Mouse (Mus musculus) liver, adult 2 months (tissue): ENCODE results near the gene Aadac.

Experiments used
- CTCF ChIP-seq: fragments of 200-500 bp; IDR thresholded peaks from 2 replicates; pipeline ENCODE4 v1.5.1; 2011; ENCODE audit warnings: low read depth, low read length, control low read depth
- POLR2A ChIP-seq: fragments of 200-500 bp; IDR thresholded peaks from 2 replicates; pipeline ENCODE4 v1.6.1; 2011; ENCODE audit warnings: low read length, control low read depth; ENCODE audit not compliant: insufficient read depth; ENCODE audit errors: extremely low read depth

DNA sequence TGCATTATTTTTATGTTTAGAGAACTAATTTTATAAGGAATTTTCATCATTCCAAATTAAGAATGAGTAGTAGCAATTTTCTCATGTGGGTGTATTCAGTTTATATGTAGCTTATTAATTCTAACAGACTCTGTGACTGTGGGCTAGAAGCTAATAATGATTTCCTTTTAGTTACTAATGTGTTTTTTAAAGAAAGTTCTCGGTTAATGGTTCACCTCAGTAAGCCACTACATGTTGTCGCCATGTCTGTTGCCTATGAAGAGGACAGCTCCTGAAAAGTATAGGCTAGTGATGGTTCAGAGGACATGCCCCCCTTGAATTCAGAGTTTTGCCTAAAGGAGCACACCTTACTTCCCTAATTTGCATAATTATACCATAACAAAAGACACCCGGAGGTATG lies 57.2 kb downstream of the Aadac start:
- TF ChIP-seq CTCF, result no peak
- TF ChIP-seq POLR2A, result no peak
